Mouse (Mus musculus) adrenal gland, postnatal 14 days (tissue): Measurements from ENCODE around the gene Aamdc. TPM values are rescaled to one million over a fixed set of nuclear protein-coding genes. Genes with fewer than 3 reads are reported as not detected.

Source experiments
- DNase-seq: peaks from one replicate; pipeline ENCODE4 v3.0.0; 2021; ENCODE audit warnings: mixed read lengths
- total RNA-seq: library from RNA; stranded (reverse); gene quantifications from 2 replicates; pipeline ENCODE4 v1.2.3, GENCODE M21; 2021

Gene Aamdc
- total RNA-seq, 1 experiment from 2014 or later = 44.5 TPM

GRCm38 (mm10) chr7:97519935-97520334 lies 59.4 kb downstream of the Aamdc start:
- DNase-seq = no peak

GRCm38 (mm10) chr7:97514786-97515185 lies 64.5 kb downstream of the Aamdc start:
- no peak for DNase-seq

DNA sequence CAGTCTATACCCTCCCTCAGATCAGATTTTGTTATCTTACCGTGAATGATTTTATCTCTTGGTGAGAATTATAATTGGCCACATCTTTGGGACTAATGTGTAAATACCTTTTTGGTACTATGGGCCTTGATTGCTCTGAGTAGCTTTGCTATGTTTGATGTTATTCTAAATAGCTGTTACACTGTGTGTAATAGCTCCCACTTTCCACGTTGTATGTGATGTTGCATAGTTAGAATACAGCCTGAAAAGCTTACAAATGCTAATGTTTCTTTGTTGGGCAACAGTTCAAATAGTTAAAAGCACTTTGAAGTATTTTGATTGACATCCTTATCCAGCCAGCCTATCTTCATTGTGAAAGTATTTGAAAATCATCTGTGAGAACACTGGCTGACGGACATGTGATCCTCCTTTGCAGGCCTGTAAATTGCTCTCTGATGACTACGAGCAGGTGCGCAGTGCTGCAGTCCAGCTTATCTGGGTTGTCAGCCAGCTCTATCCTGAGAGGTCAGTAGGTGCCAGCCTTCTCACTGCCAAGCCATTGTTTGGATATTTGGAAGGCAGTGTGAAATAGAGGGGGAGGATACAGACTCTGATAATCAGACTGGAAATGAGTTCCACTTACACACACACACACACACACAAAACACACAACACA lies 78.6 kb downstream of the Aamdc start:
- peak; percentile 11 for DNase-seq

Other genes starting within 250 kb of the Aamdc start
- gene Usp35, start 247.5 kb downstream of the Aamdc start, total RNA-seq = 5.9 and 7.2 TPM in 2 replicates
- gene Kctd21, start 247.2 kb downstream of the Aamdc start, total RNA-seq = 5.7 and 5.8 TPM in 2 replicates
- 16.3 and 18.0 TPM in 2 replicates for gene Alg8, start 207.9 kb downstream of the Aamdc start, total RNA-seq
- gene Ndufc2, start 179.5 kb downstream of the Aamdc start, total RNA-seq = 443 and 493 TPM in 2 replicates
- gene Thrsp, start 161.8 kb downstream of the Aamdc start, total RNA-seq = 655 and 670 TPM in 2 replicates
- 1.7 and 2.8 TPM in 2 replicates for gene Kctd14, start 128.2 kb downstream of the Aamdc start, total RNA-seq
- gene Ints4, start 98.5 kb downstream of the Aamdc start, total RNA-seq = 52.2 and 53.5 TPM in 2 replicates
- gene Rsf1, start 392 bp upstream of the Aamdc start, total RNA-seq = 25.9 and 30.8 TPM in 2 replicates
- 50.2 and 63.4 TPM in 2 replicates for gene Clns1a, start 117.1 kb upstream of the Aamdc start, total RNA-seq
- 4.9 and 8.7 TPM in 2 replicates for gene Aqp11, start 158.8 kb upstream of the Aamdc start, total RNA-seq
- gene Pak1, start 209.0 kb upstream of the Aamdc start, total RNA-seq = 15.5 and 16.3 TPM in 2 replicates